Mouse (Mus musculus): ENCODE results near the gene Wbp2.

GRCm38 (mm10) chr11:116065345-116065744 lies 21.4 kb downstream of the Wbp2 start:
- TF ChIP-seq CTCF (IDR thresholded peaks at IDR 0.05; ENCODE audit: borderline replicate concordance, control insufficient read depth, extremely low read depth, insufficient read depth, low read length, poor library complexity) (no peak), POLR2A (IDR thresholded peaks at IDR 0.05; ENCODE audit: control insufficient read depth, extremely low read depth, insufficient read depth, low read length, poor library complexity) (no peak)

Data from thymus, adult 2 months (tissue).